Mouse (Mus musculus): Measurements from ENCODE around the gene Ror2. TPM values are rescaled to one million over a fixed set of nuclear protein-coding genes. Genes with fewer than 3 reads are reported as not detected.

The Ror2 gene
- polyA plus RNA-seq, 1 experiment from 2014 or later = 17.1 TPM

GRCm38 (mm10) chr13:53075006-53075405 lies 210.9 kb downstream of the Ror2 start:
- WGBS = 62% methylated on average over 5 of the region's 5 CpGs
- no peak for ATAC-seq (ENCODE audit: borderline replicate concordance, extremely low read depth, low FRiP score, low TSS enrichment)
- no peaks in the 10 kb centered on the region for H3K4me1 ChIP-seq
- H3K4me3 ChIP-seq = no peak overlapping the region
- H3K9me3 ChIP-seq = no peaks in the 10 kb centered on the region
- H3K27ac ChIP-seq = no peak overlapping the region
- no peak overlapping the region for H3K4me2 ChIP-seq
- H3K9ac ChIP-seq = no peak overlapping the region
- H3K27me3 ChIP-seq = no peaks in the 10 kb centered on the region
- H3K36me3 ChIP-seq = no peaks in the 10 kb centered on the region

GRCm38 (mm10) chr13:53069076-53069690 lies 216.7 kb downstream of the Ror2 start:
- H3K4me1 ChIP-seq = 0 out of 2 replicates have a peak, but pooled peaks cover 5% of the 10 kb centered on the region
- no peaks in the 10 kb centered on the region for H3K9me3 ChIP-seq
- ATAC-seq (ENCODE audit: borderline replicate concordance, extremely low read depth, low FRiP score, low TSS enrichment) = no peak
- no peak overlapping the region for H3K4me2 ChIP-seq
- H3K36me3 ChIP-seq = no peaks in the 10 kb centered on the region
- no peaks in the 10 kb centered on the region for H3K27me3 ChIP-seq
- H3K9ac ChIP-seq = no peak overlapping the region
- H3K4me3 ChIP-seq = no peak overlapping the region
- H3K27ac ChIP-seq = no peak overlapping the region
- WGBS = 55% methylated on average over 22 of the region's 22 CpGs

- Histone ChIP-seq H3K9ac (no peak overlapping the region), H3K4me2 (no peak overlapping the region), H3K4me1 (0 out of 2 replicates have a peak, but pooled peaks cover 5% of the 10 kb centered on the region), H3K27me3 (no peaks in the 10 kb centered on the region), H3K27ac (no peak overlapping the region), H3K36me3 (no peaks in the 10 kb centered on the region), H3K4me3 (no peak overlapping the region), H3K9me3 (no peaks in the 10 kb centered on the region)
- 82% methylated on average over 8 of the region's 8 CpGs for WGBS
- no peak for ATAC-seq (ENCODE audit: borderline replicate concordance, extremely low read depth, low FRiP score, low TSS enrichment)
These were observed 217.5 kb downstream of the Ror2 start for GRCm38 (mm10) chr13:53068461-53068860.

GRCm38 (mm10) chr13:53067949-53068348 lies 218.0 kb downstream of the Ror2 start:
- no peaks in the 10 kb centered on the region for H3K27me3 ChIP-seq
- ATAC-seq (ENCODE audit: borderline replicate concordance, extremely low read depth, low FRiP score, low TSS enrichment) = no peak
- no peaks in the 10 kb centered on the region for H3K36me3 ChIP-seq
- no peak overlapping the region for H3K4me2 ChIP-seq
- no peak overlapping the region for H3K9ac ChIP-seq
- H3K27ac ChIP-seq = no peak overlapping the region
- 65% methylated on average over 11 of the region's 11 CpGs for WGBS
- no peaks in the 10 kb centered on the region for H3K9me3 ChIP-seq
- H3K4me3 ChIP-seq = no peak overlapping the region
- H3K4me1 ChIP-seq = 0 out of 2 replicates have a peak, but pooled peaks cover 5% of the 10 kb centered on the region

GRCm38 (mm10) chr13:53065122-53065521 lies 220.8 kb downstream of the Ror2 start:
- no peak overlapping the region for H3K4me3 ChIP-seq
- WGBS = 41% methylated on average over 11 of the region's 11 CpGs

GRCm38 (mm10) chr13:53064681-53065080 lies 221.2 kb downstream of the Ror2 start:
- ATAC-seq (ENCODE audit: borderline replicate concordance, extremely low read depth, low FRiP score, low TSS enrichment) = no peak
- WGBS = 96% methylated on average over 1 of the region's 1 CpGs
- Histone ChIP-seq H3K9ac (no peak overlapping the region), H3K4me2 (no peak overlapping the region), H3K27me3 (no peaks in the 10 kb centered on the region), H3K9me3 (no peaks in the 10 kb centered on the region), H3K4me1 (0 out of 2 replicates have a peak, but pooled peaks cover 5% of the 10 kb centered on the region), H3K27ac (peak overlapping the region; percentile 16; the same call in 1 of the 2 replicates), H3K36me3 (no peaks in the 10 kb centered on the region), H3K4me3 (no peak overlapping the region)

More at GRCm38 (mm10) chr13:53065122-53065521, 220.8 kb downstream of the Ror2 start:
- H3K9ac ChIP-seq = no peak overlapping the region
- no peak for ATAC-seq (ENCODE audit: borderline replicate concordance, extremely low read depth, low FRiP score, low TSS enrichment)
- no peak overlapping the region for H3K4me2 ChIP-seq
- H3K4me1 ChIP-seq = 0 out of 2 replicates have a peak, but pooled peaks cover 5% of the 10 kb centered on the region
- H3K9me3 ChIP-seq = no peaks in the 10 kb centered on the region
- no peaks in the 10 kb centered on the region for H3K27me3 ChIP-seq
- H3K27ac ChIP-seq = peak overlapping the region; percentile 20; the same call in 1 of the 2 replicates
- H3K36me3 ChIP-seq = no peaks in the 10 kb centered on the region

Other genes starting within 250 kb of the Ror2 start
- gene Sptlc1, start 91.3 kb upstream of the Ror2 start, polyA plus RNA-seq (2015; fragmentation: Nextera tagmentation; extraction: Ambion mirVana) = 38.8 TPM in 2 replicates
- gene Msx2, start 186.9 kb upstream of the Ror2 start, polyA plus RNA-seq (2015; fragmentation: Nextera tagmentation; extraction: Ambion mirVana) = 0.52 and 0.70 TPM in 2 replicates